Mouse (Mus musculus): Measurements from ENCODE around the gene Slc24a2.

Slc24a2 gene

GRCm38 (mm10) chr4:87229960-87230551 is at the start of gene Slc24a2:
Gene Slc24a2 (minus strand): TSS chr4:87230477.
- peak; percentile 13 for DNase-seq (ENCODE audit: low spot score)

- no peak for DNase-seq (ENCODE audit: low spot score)
These were observed 44.5 kb upstream of the Slc24a2 start for GRCm38 (mm10) chr4:87274825-87275224.

GRCm38 (mm10) chr4:87274276-87274675 is 44.0 kb upstream of the Slc24a2 start:
- DNase-seq (ENCODE audit: low spot score) = no peak

- DNase-seq (ENCODE audit: low spot score) = no peak
These were observed 43.2 kb upstream of the Slc24a2 start for GRCm38 (mm10) chr4:87273476-87273875.

DNA sequence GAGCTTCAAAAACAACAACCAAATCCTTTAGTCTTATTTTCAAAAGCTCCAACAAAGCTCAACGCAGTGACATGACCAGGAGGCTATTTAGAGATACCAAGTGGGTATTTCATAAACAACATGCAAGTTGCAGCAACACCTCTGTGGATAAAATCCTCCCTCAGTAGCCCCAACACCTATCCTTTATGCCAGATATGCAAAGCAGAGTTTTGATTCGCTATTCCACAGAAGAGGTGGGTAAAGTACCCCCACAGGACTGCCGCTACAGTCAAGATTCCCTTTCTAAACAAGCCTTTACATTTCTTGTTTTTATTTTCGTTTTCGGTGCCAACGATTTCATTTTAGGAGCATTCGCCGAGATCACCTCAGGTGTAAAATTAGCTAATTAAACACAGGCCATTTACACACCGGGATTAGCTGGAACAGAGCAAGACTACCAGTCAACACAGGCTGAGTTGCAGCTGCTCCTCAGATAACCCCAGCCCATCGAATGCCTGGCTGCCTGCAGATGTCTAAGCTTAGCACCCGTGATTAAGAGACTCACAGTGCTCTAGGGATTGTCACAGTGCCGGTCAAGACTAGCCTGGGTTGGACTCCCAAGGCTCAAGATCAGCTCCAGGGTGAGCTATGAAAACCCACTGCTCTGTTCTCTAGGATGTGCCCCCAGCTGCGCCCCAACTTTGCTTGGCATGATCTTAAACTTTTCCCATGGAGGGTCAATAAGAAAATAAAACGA is 885 bp downstream of the Slc24a2 start:
- no peak for DNase-seq (ENCODE audit: low spot score)

- no peak for DNase-seq (ENCODE audit: low spot score)
These were observed 8.7 kb downstream of the Slc24a2 start for GRCm38 (mm10) chr4:87221586-87221985.

- DNase-seq (ENCODE audit: low spot score) = no peak
These were observed 12.1 kb downstream of the Slc24a2 start for GRCm38 (mm10) chr4:87218196-87218595.

GRCm38 (mm10) chr4:87211344-87211978 is 18.8 kb downstream of the Slc24a2 start:
- DNase-seq (ENCODE audit: low spot score) = no peak

DNA sequence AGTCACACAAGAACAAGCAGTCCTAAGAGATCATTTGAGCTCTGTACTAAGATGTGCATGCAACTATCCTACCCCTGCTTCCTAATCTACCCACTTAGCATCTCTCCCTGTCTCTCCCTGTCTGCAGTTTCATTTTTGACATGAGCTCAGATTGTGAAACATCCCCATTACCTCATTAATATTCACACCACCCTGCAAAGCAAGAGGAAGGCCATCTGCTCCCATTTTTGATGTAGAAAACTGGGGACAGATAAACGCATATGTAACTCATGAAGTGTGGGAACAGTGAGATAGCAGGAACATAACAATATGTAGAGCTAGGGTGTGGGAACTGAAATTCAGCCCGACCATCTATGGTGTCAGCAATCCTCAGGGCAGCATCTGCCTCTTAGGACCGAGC is 19.7 kb downstream of the Slc24a2 start:
- DNase-seq (ENCODE audit: low spot score) = no peak

GRCm38 (mm10) chr4:87202081-87202480 is 28.2 kb downstream of the Slc24a2 start:
- DNase-seq (ENCODE audit: low spot score) = no peak

GRCm38 (mm10) chr4:87201229-87201628 is 29.0 kb downstream of the Slc24a2 start:
- DNase-seq (ENCODE audit: low spot score) = no peak

DNA sequence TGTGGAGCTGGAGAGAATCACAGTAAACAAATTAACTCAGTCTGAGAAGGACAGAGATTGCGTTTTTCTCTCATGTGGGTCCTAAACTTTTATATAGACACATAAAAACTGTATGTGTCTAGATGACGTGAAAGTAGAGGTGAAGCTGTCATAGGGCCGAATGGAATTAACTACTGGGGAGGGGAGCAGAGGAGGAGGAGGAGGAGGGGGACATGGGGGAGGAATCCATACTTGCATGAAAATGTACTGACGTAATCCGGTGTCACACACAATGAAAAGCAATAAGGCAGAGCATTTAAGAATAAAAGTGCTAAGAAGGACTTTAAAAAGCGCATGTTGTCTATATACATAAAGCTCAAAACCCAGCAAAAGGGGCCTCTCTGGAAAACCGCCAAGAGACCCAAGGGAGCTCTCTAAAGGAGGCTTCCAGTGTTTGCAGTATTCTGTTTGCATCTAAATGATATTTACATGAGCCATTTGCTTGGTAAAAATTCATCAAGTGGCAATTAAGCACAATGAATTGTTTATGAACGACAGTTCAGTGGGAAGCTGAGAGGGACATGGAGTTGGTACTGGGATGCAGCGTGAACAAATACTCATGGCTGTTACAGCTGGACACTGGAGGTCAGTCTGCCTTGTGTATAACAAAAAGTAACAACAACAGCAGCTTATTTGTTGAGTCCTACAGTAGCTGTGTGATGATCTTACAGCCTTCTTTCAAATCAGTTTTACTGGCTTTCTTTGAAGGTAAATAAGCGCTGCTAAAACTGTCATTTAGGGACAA is 45.9 kb downstream of the Slc24a2 start:
- DNase-seq (ENCODE audit: low spot score) = no peak

- DNase-seq (ENCODE audit: low spot score) = no peak
These were observed 53.2 kb downstream of the Slc24a2 start for GRCm38 (mm10) chr4:87177116-87177515.

DNA sequence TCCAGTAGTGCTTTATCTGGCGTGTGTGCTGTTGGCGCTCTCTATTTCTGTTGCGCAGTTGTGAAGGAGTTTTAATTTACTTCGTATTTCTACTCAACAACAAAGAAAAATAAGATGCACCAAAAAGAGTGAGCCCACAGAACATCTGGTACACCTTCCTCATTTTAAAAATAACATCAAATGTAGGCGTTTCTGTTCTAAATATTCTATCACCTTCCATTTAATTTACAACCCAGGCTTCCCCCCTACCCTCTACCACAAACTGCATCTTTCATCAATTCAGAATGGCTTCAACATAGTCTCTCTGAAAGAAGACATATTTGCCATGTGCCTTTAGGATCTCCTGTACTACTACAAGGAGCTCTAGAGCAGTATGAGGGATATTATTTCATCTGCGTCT is 66.3 kb downstream of the Slc24a2 start:
- no peak for DNase-seq (ENCODE audit: low spot score)

GRCm38 (mm10) chr4:87158053-87158452 is 72.2 kb downstream of the Slc24a2 start:
- DNase-seq (ENCODE audit: low spot score) = no peak

GRCm38 (mm10) chr4:87151990-87152389 is 78.3 kb downstream of the Slc24a2 start:
- no peak for DNase-seq (ENCODE audit: low spot score)

GRCm38 (mm10) chr4:87149584-87149983 is 80.7 kb downstream of the Slc24a2 start:
- DNase-seq (ENCODE audit: low spot score) = no peak

DNA sequence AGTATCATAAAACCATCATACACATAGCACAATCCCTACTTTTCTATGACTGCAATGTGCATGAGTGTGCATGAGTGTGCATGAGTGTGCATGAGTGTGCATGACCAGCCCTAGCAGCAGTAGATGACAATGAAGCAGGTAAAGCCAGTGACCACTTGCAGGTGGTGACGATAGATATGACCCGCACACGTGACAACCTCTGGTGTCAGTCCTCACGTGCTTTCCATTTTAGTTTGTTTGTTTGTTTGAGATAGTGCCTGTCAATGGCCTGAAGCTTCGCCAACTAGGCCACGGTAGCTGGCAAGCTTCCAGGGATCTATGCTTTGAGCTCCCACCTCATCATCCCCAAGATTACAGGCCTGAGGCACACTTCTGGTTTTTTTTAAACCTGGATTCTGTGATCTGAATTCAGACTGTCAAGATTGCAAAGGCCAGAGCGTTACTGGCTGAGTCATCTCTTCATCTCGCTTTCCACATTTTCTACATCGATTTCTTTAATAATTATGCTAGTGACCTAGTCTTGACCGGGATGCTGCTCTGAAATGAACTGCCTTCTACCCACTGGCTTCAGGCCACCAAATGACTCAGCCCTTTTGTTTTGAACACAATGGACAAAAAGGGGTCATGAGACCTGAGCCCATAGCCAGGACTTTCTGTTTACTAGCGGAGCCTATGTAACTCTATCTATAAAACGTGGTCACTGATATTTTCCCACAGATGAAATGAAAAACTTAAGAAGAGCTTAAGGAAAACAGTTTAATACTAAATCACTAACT is 88.5 kb downstream of the Slc24a2 start:
- DNase-seq (ENCODE audit: low spot score) = no peak

DNA sequence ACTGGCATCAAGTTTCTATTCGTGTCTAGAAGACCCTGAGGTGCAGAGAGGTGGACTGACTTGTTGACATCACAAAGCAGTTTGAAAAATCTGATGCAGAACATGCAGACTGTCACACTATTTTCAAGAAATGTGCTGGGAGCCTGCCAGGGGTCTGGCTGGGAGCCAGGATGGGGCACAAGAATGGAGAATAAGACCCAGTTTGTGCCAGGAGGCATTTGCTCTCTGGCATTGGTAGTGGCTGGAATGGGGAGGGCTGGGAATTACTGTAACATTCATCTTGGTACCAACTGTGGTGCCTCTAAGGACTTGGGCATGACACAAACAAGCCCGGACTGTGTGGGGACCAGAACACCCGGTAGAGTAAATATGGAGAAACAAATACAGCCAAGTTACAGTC is 89.4 kb downstream of the Slc24a2 start:
- DNase-seq (ENCODE audit: low spot score) = peak; percentile 5

DNA sequence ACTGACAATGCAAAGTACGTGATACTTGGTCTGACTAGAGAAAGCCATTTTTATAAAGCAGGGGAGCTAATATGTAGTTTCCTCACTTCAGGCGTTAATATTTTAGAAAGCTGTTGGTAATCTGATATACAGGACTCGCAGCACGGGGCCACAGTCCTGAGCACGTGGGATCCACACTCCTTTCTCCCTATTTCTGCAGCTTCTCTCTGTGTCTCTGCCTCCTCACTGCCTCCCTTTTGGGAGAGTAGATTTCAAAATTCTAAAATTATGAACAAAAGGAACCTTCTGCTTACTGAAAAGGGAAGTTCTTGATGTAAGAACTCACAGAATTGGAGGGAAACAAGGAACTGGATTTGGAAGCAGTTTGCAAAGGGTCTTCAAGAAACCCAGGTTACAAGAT is 97.8 kb downstream of the Slc24a2 start:
- DNase-seq (ENCODE audit: low spot score) = no peak

DNA sequence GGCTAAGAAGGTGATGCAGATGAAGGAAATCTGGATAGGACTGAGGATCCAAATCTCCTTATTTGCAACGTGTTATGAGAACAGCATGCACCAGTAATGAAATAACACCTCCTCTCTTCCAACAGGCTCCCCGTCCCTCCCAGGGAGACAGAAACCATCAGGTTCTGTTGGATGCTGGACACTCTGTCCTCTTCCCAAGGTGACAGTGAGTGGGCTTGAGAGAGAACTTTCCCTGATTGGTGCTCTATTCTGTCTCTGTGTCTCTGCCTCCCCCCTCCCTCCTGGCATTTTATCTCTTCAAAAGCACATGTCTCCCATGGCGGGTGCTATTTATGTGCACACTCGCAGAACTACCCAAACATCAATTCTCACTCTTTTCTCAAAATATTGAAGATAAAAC is 103.5 kb downstream of the Slc24a2 start:
- peak; percentile 25 for DNase-seq (ENCODE audit: low spot score)

DNA sequence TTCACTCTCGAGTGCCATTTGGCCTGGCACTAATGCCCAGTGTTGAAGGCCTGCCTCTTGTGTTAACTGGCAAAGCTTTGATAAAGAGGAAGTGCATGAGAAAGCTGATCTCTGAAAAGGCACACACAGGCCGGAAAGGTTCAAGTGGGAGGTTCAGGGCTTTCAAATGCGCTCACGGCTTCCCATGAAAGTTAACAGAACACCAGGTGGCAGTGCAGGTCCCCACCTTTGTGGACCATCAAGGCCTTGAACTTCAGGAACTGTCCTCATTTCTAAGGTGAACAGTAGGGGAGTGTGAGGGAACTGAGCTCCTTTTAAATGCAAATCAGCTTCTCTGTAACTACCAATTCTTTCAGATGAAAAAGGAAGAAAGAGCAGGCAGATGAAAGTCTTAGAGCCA is 110.5 kb downstream of the Slc24a2 start:
- DNase-seq (ENCODE audit: low spot score) = no peak
